8 mouse cellular contexts compared by ENCODE assay signal in the genomic region with DNA sequence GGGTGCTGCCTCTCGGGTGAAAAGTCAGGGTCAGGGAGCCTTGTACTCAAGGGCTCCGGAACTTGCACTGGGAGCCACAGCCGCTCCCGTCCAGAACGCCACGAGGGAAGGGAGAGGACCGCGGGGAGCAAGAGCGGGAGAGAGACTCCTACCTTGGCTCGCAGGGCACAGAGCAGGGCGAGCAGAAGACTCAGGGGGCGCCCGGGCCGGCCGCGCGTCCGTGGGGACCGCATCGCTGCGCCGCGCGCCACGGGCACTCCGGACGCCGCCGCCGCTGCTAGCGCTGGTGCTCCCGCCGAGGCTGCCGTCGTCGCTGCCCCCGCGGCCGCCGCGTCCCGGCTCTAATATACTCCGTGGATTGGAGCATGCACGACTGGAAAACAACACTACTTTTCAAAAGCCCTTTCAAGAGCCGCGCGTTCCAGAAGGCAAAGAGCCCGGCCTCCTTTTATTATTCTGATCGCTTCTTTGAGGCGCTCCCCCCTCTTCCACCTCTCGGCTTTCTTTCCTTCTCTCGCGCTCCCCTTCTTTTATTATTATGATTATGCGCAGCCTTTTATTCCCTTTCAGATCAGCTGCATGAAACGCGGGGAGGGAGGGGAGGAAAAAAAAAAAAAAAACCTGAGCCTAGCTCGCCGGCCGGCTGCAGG. TPM values are rescaled to one million over a fixed set of nuclear protein-coding genes. Genes with fewer than 3 reads are reported as not detected.
DNase-seq lines count a peak whose midpoint lies in the region; ATAC-seq and TF ChIP-seq lines count a peak whose summit lies in the region.

Gene Jag1, minus strand, starts transcription at position 620 of the 650 bp plus-strand sequence.

- no peaks in the 10 kb centered on the region for H3K9me3 ChIP-seq in heart, embryonic 10.5 days
- H3K9me3 ChIP-seq in liver, postnatal 0 days (ENCODE audit: low read length), result no peaks in the 10 kb centered on the region

- no peak for DNase-seq in thymus, adult 2 months
- no peak for DNase-seq in thymus, postnatal 10 days (ENCODE audit: low spot score in 2 of 2)
- DNase-seq in embryo, embryonic 10.5 days (ENCODE audit: low spot score), result peak; percentile 81
- peak; percentile 78 for DNase-seq in heart, embryonic 10.5 days (ENCODE audit: low spot score)
- DNase-seq in kidney, adult 9 months, result peak; percentile 29
- peak; percentile 31 for DNase-seq in liver, postnatal 0 days
- peak; percentile 8 for DNase-seq in ovary, adult 18-20 months (ENCODE audit: low spot score)

- ATAC-seq in liver, postnatal 0 days, result no peak
- ATAC-seq in megakaryocyte progenitor cell, adult 5-6 weeks (replicated peaks; ENCODE audit: poor library complexity), result no peak

- H3K4me2 ChIP-seq in liver, postnatal 0 days (ENCODE audit: low read depth, low read length), result peak within 1 kb of the TSS; percentile 82

- H3K27ac ChIP-seq in thymus, adult 2 months (ENCODE audit: control insufficient read depth, insufficient read depth, low read length), result no peak within 1 kb of the TSS
- peak within 1 kb of the TSS; percentile 99 for H3K27ac ChIP-seq in heart, embryonic 10.5 days
- H3K27ac ChIP-seq in liver, postnatal 0 days (ENCODE audit: low read depth), result peak within 1 kb of the TSS; percentile 93

- peak within 1 kb of the TSS; percentile 42 for H3K4me3 ChIP-seq in thymus, adult 2 months (ENCODE audit: control insufficient read depth, insufficient read depth, low read length)
- H3K4me3 ChIP-seq in heart, embryonic 10.5 days, result peak within 1 kb of the TSS; percentile 76
- peak within 1 kb of the TSS; percentile 72 for H3K4me3 ChIP-seq in liver, postnatal 0 days (ENCODE audit: low read depth, low read length)

- WGBS in thymus, adult 2 months, result 2% methylated on average over 59 of the region's 59 CpGs
- WGBS in heart, embryonic 10.5 days, result under 1% methylated on average over 58 of the region's 59 CpGs
- WGBS in liver, postnatal 0 days (ENCODE audit: insufficient replicate concordance), result under 1% methylated on average over 43 of the region's 59 CpGs

- no peak for TF ChIP-seq CTCF in thymus, adult 2 months (IDR thresholded peaks at IDR 0.05; ENCODE audit: borderline replicate concordance, control insufficient read depth, extremely low read depth, insufficient read depth, low read length, poor library complexity)
- no peak for TF ChIP-seq CTCF in liver, postnatal 0 days (IDR thresholded peaks at IDR 0.05; ENCODE audit: low read depth)

- no peaks in the 10 kb centered on the region for H3K36me3 ChIP-seq in thymus, adult 2 months (ENCODE audit: control insufficient read depth, insufficient read depth, low read length)
- no peaks in the 10 kb centered on the region for H3K36me3 ChIP-seq in heart, embryonic 10.5 days
- H3K36me3 ChIP-seq in liver, postnatal 0 days (replicated peaks; ENCODE audit: insufficient read depth, low read length), result no peaks in the 10 kb centered on the region

- H3K9ac ChIP-seq in liver, postnatal 0 days (replicated peaks), result peak within 1 kb of the TSS; percentile 79

- peaks cover 7% of the 10 kb centered on the region for H3K27me3 ChIP-seq in thymus, adult 2 months (ENCODE audit: control insufficient read depth, insufficient read depth, low read length)
- no peaks in the 10 kb centered on the region for H3K27me3 ChIP-seq in heart, embryonic 10.5 days (ENCODE audit: insufficient read depth, poor library complexity, severe bottlenecking)
- H3K27me3 ChIP-seq in liver, postnatal 0 days (ENCODE audit: insufficient read depth, low read length), result peaks cover 17% of the 10 kb centered on the region

- TF ChIP-seq EP300 in liver, postnatal 0 days (IDR thresholded peaks at IDR 0.05; ENCODE audit: low read depth), result no peak

- TF ChIP-seq POLR2A in thymus, adult 2 months (IDR thresholded peaks at IDR 0.05; ENCODE audit: control insufficient read depth, extremely low read depth, insufficient read depth, low read length, poor library complexity), result no peak

- H3K4me1 ChIP-seq in thymus, adult 2 months (replicated peaks; ENCODE audit: control insufficient read depth, insufficient read depth, low read length), result 0 out of 2 replicates have a peak, but pooled peaks cover 3% of the 10 kb centered on the region
- H3K4me1 ChIP-seq in heart, embryonic 10.5 days, result peaks cover 21% of the 10 kb centered on the region
- H3K4me1 ChIP-seq in liver, postnatal 0 days (ENCODE audit: insufficient read depth), result peaks cover 18% of the 10 kb centered on the region

RNA-seq across cellular contexts. Expression of gene Jag1, which starts in this region (rescaled TPM):
- 3.0 and 3.2 TPM in 2 replicates for polyA plus RNA-seq in thymus, adult 2 months (2012; rRNA removed)
- 21.6 and 23.2 TPM in 2 replicates for polyA plus RNA-seq in heart, embryonic 10.5 days (2016; fragmentation: Nextera tagmentation; extraction: Ambion mirVana)
- 1.1 and 1.4 TPM in 2 replicates for polyA plus RNA-seq in liver, postnatal 0 days (2015; fragmentation: Nextera tagmentation; extraction: Ambion mirVana)
- total RNA-seq in megakaryocyte progenitor cell, adult 5-6 weeks (2015), result 0.62 and 0.76 TPM in 2 replicates
- 0.81 and 1.00 TPM in 2 replicates for total RNA-seq in megakaryocyte progenitor cell, adult 5-6 weeks (2017)

Comparison
In these comparisons a context has a peak if more than half of its experiments do, and no peak if none do; other contexts are left out.
1. DNase-seq: peak in embryo, embryonic 10.5 days (single experiment), heart, embryonic 10.5 days (single experiment), kidney, adult 9 months (single experiment), liver, postnatal 0 days (single experiment) and ovary, adult 18-20 months (single experiment); none in thymus, adult 2 months (single experiment) and thymus, postnatal 10 days (0 of 2).
2. Peak in every context shown above with its lines, with median percentiles within 50 percentile points of each other: H3K4me3 ChIP-seq.